8 mouse cellular contexts compared by ENCODE assay signal in genomic region chr1:134559976-134560375, GRCm38 (mm10). TPM values are rescaled to one million over a fixed set of nuclear protein-coding genes. Genes with fewer than 3 reads are reported as not detected.
DNase-seq lines count a peak whose midpoint lies in the region; ATAC-seq and TF ChIP-seq lines count a peak whose summit lies in the region.

Kdm5b (plus strand) TSS chr1:134560171.

- H3K27ac ChIP-seq in ES-Bruce4 (ENCODE audit: insufficient read depth, low read length), result peak within 1 kb of the TSS; percentile 14; the same call in 1 of the 2 replicates
- peak within 1 kb of the TSS; percentile 95 for H3K27ac ChIP-seq in forebrain, embryonic 15.5 days (replicated peaks)
- peak within 1 kb of the TSS; percentile 95 for H3K27ac ChIP-seq in neural tube, embryonic 15.5 days (replicated peaks)

- WGBS in forebrain, embryonic 15.5 days, result under 1% methylated on average over 34 of the region's 34 CpGs
- under 1% methylated on average over 34 of the region's 34 CpGs for WGBS in neural tube, embryonic 15.5 days

- peak; percentile 99 for TF ChIP-seq POLR2A in ES-Bruce4 (IDR thresholded peaks at IDR 0.05; ENCODE audit: insufficient read depth, low read length)

- intact Hi-C loops in heart, postnatal 14 days (cut with DNase I), result no loop called here

- peaks cover 7% of the 10 kb centered on the region for H3K4me1 ChIP-seq in ES-Bruce4 (ENCODE audit: control insufficient read depth, insufficient read depth, low read length)
- peaks cover 47% of the 10 kb centered on the region for H3K4me1 ChIP-seq in forebrain, embryonic 15.5 days
- H3K4me1 ChIP-seq in neural tube, embryonic 15.5 days, result peaks cover 36% of the 10 kb centered on the region

- peak within 1 kb of the TSS; percentile 52 for H3K4me2 ChIP-seq in forebrain, embryonic 15.5 days (replicated peaks)
- peak within 1 kb of the TSS; percentile 58 for H3K4me2 ChIP-seq in neural tube, embryonic 15.5 days

- DNase-seq in cerebellum, adult 11-12 months, result peak; percentile 86
- DNase-seq in heart, postnatal 14 days, result peak; percentile 92 to 93
- DNase-seq in layer of hippocampus, adult 11-12 months (ENCODE audit: low spot score), result peak; percentile 86
- peak; percentile 91 to 93 for DNase-seq in lung, adult 18-20 months
- peak; percentile 91 for DNase-seq in testis, postnatal 14 days (ENCODE audit: low spot score)

- H3K36me3 ChIP-seq in ES-Bruce4 (ENCODE audit: control insufficient read depth, insufficient read depth, low read length, poor library complexity, severe bottlenecking), result no peaks in the 10 kb centered on the region
- no peaks in the 10 kb centered on the region for H3K36me3 ChIP-seq in forebrain, embryonic 15.5 days
- H3K36me3 ChIP-seq in neural tube, embryonic 15.5 days, result no peaks in the 10 kb centered on the region

- H3K9me3 ChIP-seq in ES-Bruce4 (replicated peaks; ENCODE audit: control insufficient read depth, insufficient read depth, low read length, poor library complexity, severe bottlenecking), result no peaks in the 10 kb centered on the region
- no peaks in the 10 kb centered on the region for H3K9me3 ChIP-seq in forebrain, embryonic 15.5 days
- no peaks in the 10 kb centered on the region for H3K9me3 ChIP-seq in neural tube, embryonic 15.5 days (replicated peaks)

- peak; percentile 33 for ATAC-seq in forebrain, embryonic 15.5 days (replicated peaks)
- peak; percentile 22 for ATAC-seq in neural tube, embryonic 15.5 days (ENCODE audit: low FRiP score)

- peak within 1 kb of the TSS; percentile 99 for H3K9ac ChIP-seq in ES-Bruce4 (ENCODE audit: low read depth, poor library complexity, severe bottlenecking)
- peak within 1 kb of the TSS; percentile 95 for H3K9ac ChIP-seq in forebrain, embryonic 15.5 days (replicated peaks)
- peak within 1 kb of the TSS; percentile 99 for H3K9ac ChIP-seq in neural tube, embryonic 15.5 days (replicated peaks)

- TF ChIP-seq EP300 in ES-Bruce4 (IDR thresholded peaks at IDR 0.05; ENCODE audit: insufficient read depth, low read depth, low read length), result peak; percentile 91

- H3K27me3 ChIP-seq in ES-Bruce4 (ENCODE audit: control insufficient read depth, insufficient read depth, low read length, poor library complexity, severe bottlenecking), result no peaks in the 10 kb centered on the region
- H3K27me3 ChIP-seq in forebrain, embryonic 15.5 days, result no peaks in the 10 kb centered on the region
- no peaks in the 10 kb centered on the region for H3K27me3 ChIP-seq in neural tube, embryonic 15.5 days (replicated peaks)

- TF ChIP-seq CTCF in ES-Bruce4 (IDR thresholded peaks at IDR 0.05; ENCODE audit: low read depth, low read length), result no peak

- peak within 1 kb of the TSS; percentile 62 for H3K4me3 ChIP-seq in ES-Bruce4 (ENCODE audit: low read depth, low read length)
- H3K4me3 ChIP-seq in forebrain, embryonic 15.5 days, result peak within 1 kb of the TSS; percentile 90
- peak within 1 kb of the TSS; percentile 100 for H3K4me3 ChIP-seq in neural tube, embryonic 15.5 days (replicated peaks)

RNA-seq across cellular contexts. Expression of gene Kdm5b, which starts in this region (rescaled TPM):
- polyA plus RNA-seq in ES-Bruce4 (2011; ENCODE audit: insufficient read depth, insufficient read length, low read depth, missing spikeins), result 161 and 181 TPM in 2 replicates
- polyA plus RNA-seq in forebrain, embryonic 15.5 days (2015; fragmentation: Nextera tagmentation; extraction: Ambion mirVana), result 104 and 107 TPM in 2 replicates
- total RNA-seq in heart, postnatal 14 days (2021), result 10 to 100 TPM; 25.5 to 25.8 TPM
- 59.0 and 59.5 TPM in 2 replicates for polyA plus RNA-seq in neural tube, embryonic 15.5 days (2015; fragmentation: Nextera tagmentation; extraction: Ambion mirVana)

Comparison
In these comparisons a context has a peak if more than half of its experiments do, and no peak if none do; other contexts are left out.
1. Peak in every context shown above with its lines: DNase-seq, ATAC-seq, H3K4me3 ChIP-seq and H3K27ac ChIP-seq.
2. H3K27ac ChIP-seq: peak in every context shown above with its lines; median percentile 95 in forebrain, embryonic 15.5 days; 95 in neural tube, embryonic 15.5 days; 14 in ES-Bruce4.